Mouse (Mus musculus): ENCODE measurements around the gene Speg. TPM values are rescaled to one million over a fixed set of nuclear protein-coding genes. Genes with fewer than 3 reads are reported as not detected.

Gene Speg
- polyA plus RNA-seq, 1 experiment from 2014 or later, result 53.8 TPM

GRCm38 (mm10) chr1:75342874-75343416, 32.2 kb upstream of the Speg start:
- no peak overlapping the region for H3K27ac ChIP-seq (ENCODE audit: low read length)
- no peak overlapping the region for H3K4me3 ChIP-seq (ENCODE audit: low read depth, low read length)
- no peaks in the 10 kb centered on the region for H3K9me3 ChIP-seq (ENCODE audit: control insufficient read depth, low read depth, low read length)
- no peaks in the 10 kb centered on the region for H3K27me3 ChIP-seq (ENCODE audit: control insufficient read depth, insufficient read depth, low read length)
- no peak overlapping the region for H3K9ac ChIP-seq (replicated peaks; ENCODE audit: low read depth, low read length)
- no peak overlapping the region for H3K4me2 ChIP-seq (replicated peaks; ENCODE audit: low read depth, low read length)
- H3K4me1 ChIP-seq (ENCODE audit: control insufficient read depth, insufficient read depth, low read length), result peaks cover 35% of the 10 kb centered on the region
- H3K36me3 ChIP-seq (ENCODE audit: control insufficient read depth, insufficient read depth, low read length), result no peaks in the 10 kb centered on the region
- ATAC-seq (ENCODE audit: insufficient number of reproducible peaks, insufficient read depth, low FRiP score, low read depth), result no peak
- WGBS, result under 1% methylated on average over 8 of the region's 8 CpGs

GRCm38 (mm10) chr1:75344291-75345035, 30.6 kb upstream of the Speg start:
- peak overlapping the region; percentile 22; the same call in 1 of the 2 replicates for H3K4me2 ChIP-seq (replicated peaks; ENCODE audit: low read depth, low read length)
- H3K9me3 ChIP-seq (ENCODE audit: control insufficient read depth, low read depth, low read length), result no peaks in the 10 kb centered on the region
- H3K4me3 ChIP-seq (ENCODE audit: low read depth, low read length), result no peak overlapping the region
- ATAC-seq (ENCODE audit: insufficient number of reproducible peaks, insufficient read depth, low FRiP score, low read depth), result peak; percentile 43; the same call in 1 of the 2 replicates
- WGBS, result 11% methylated on average over 15 of the region's 15 CpGs
- H3K36me3 ChIP-seq (ENCODE audit: control insufficient read depth, insufficient read depth, low read length), result no peaks in the 10 kb centered on the region
- H3K4me1 ChIP-seq (ENCODE audit: control insufficient read depth, insufficient read depth, low read length), result peaks cover 24% of the 10 kb centered on the region
- H3K9ac ChIP-seq (replicated peaks; ENCODE audit: low read depth, low read length), result no peak overlapping the region
- no peaks in the 10 kb centered on the region for H3K27me3 ChIP-seq (ENCODE audit: control insufficient read depth, insufficient read depth, low read length)
- H3K27ac ChIP-seq (ENCODE audit: low read length), result peak overlapping the region; percentile 39; the same call in 1 of the 2 replicates

- no peaks in the 10 kb centered on the region for H3K36me3 ChIP-seq (ENCODE audit: control insufficient read depth, insufficient read depth, low read length)
- no peak overlapping the region for H3K9ac ChIP-seq (replicated peaks; ENCODE audit: low read depth, low read length)
- peak overlapping the region; percentile 22; the same call in 1 of the 2 replicates for H3K4me2 ChIP-seq (replicated peaks; ENCODE audit: low read depth, low read length)
- no peaks in the 10 kb centered on the region for H3K27me3 ChIP-seq (ENCODE audit: control insufficient read depth, insufficient read depth, low read length)
- no peak overlapping the region for H3K4me3 ChIP-seq (ENCODE audit: low read depth, low read length)
- WGBS, result 44% methylated on average over 20 of the region's 20 CpGs
- no peak overlapping the region for H3K27ac ChIP-seq (ENCODE audit: low read length)
- ATAC-seq (ENCODE audit: insufficient number of reproducible peaks, insufficient read depth, low FRiP score, low read depth), result no peak
- H3K9me3 ChIP-seq (ENCODE audit: control insufficient read depth, low read depth, low read length), result no peaks in the 10 kb centered on the region
- H3K4me1 ChIP-seq (ENCODE audit: control insufficient read depth, insufficient read depth, low read length), result peaks cover 19% of the 10 kb centered on the region
These were observed 29.8 kb upstream of the Speg start for GRCm38 (mm10) chr1:75345036-75345935.

- H3K36me3 ChIP-seq (ENCODE audit: control insufficient read depth, insufficient read depth, low read length), result no peaks in the 10 kb centered on the region
- peaks cover 19% of the 10 kb centered on the region for H3K4me1 ChIP-seq (ENCODE audit: control insufficient read depth, insufficient read depth, low read length)
- ATAC-seq (ENCODE audit: insufficient number of reproducible peaks, insufficient read depth, low FRiP score, low read depth), result no peak
- no peaks in the 10 kb centered on the region for H3K27me3 ChIP-seq (ENCODE audit: control insufficient read depth, insufficient read depth, low read length)
- H3K9me3 ChIP-seq (ENCODE audit: control insufficient read depth, low read depth, low read length), result no peaks in the 10 kb centered on the region
- no peak overlapping the region for H3K9ac ChIP-seq (replicated peaks; ENCODE audit: low read depth, low read length)
- 61% methylated on average over 5 of the region's 5 CpGs for WGBS
- H3K4me3 ChIP-seq (ENCODE audit: low read depth, low read length), result no peak overlapping the region
- H3K27ac ChIP-seq (ENCODE audit: low read length), result no peak overlapping the region
- H3K4me2 ChIP-seq (replicated peaks; ENCODE audit: low read depth, low read length), result no peak overlapping the region
These were observed 27.8 kb upstream of the Speg start for GRCm38 (mm10) chr1:75347279-75347678.

GRCm38 (mm10) chr1:75349275-75349674, 25.8 kb upstream of the Speg start:
- Histone ChIP-seq H3K9ac (replicated peaks; ENCODE audit: low read depth, low read length) (no peak overlapping the region), H3K4me3 (ENCODE audit: low read depth, low read length) (no peak overlapping the region), H3K9me3 (ENCODE audit: control insufficient read depth, low read depth, low read length) (no peaks in the 10 kb centered on the region), H3K4me1 (ENCODE audit: control insufficient read depth, insufficient read depth, low read length) (peaks cover 13% of the 10 kb centered on the region), H3K27me3 (ENCODE audit: control insufficient read depth, insufficient read depth, low read length) (no peaks in the 10 kb centered on the region), H3K36me3 (ENCODE audit: control insufficient read depth, insufficient read depth, low read length) (no peaks in the 10 kb centered on the region), H3K27ac (ENCODE audit: low read length) (no peak overlapping the region), H3K4me2 (replicated peaks; ENCODE audit: low read depth, low read length) (no peak overlapping the region)
- 0 out of 2 replicates have a peak, but pooled peaks have one; percentile 36 for ATAC-seq (ENCODE audit: insufficient number of reproducible peaks, insufficient read depth, low FRiP score, low read depth)
- 37% methylated on average over 5 of the region's 5 CpGs for WGBS

- H3K4me2 ChIP-seq (replicated peaks; ENCODE audit: low read depth, low read length), result no peak overlapping the region
- H3K27me3 ChIP-seq (ENCODE audit: control insufficient read depth, insufficient read depth, low read length), result no peaks in the 10 kb centered on the region
- H3K9me3 ChIP-seq (ENCODE audit: control insufficient read depth, low read depth, low read length), result no peaks in the 10 kb centered on the region
- no peaks in the 10 kb centered on the region for H3K36me3 ChIP-seq (ENCODE audit: control insufficient read depth, insufficient read depth, low read length)
- H3K4me3 ChIP-seq (ENCODE audit: low read depth, low read length), result no peak overlapping the region
- H3K27ac ChIP-seq (ENCODE audit: low read length), result no peak overlapping the region
- no peak for ATAC-seq (ENCODE audit: insufficient number of reproducible peaks, insufficient read depth, low FRiP score, low read depth)
- no peak overlapping the region for H3K9ac ChIP-seq (replicated peaks; ENCODE audit: low read depth, low read length)
- 83% methylated on average over 7 of the region's 7 CpGs for WGBS
- peaks cover 20% of the 10 kb centered on the region; the same call in 1 of the 2 replicates for H3K4me1 ChIP-seq (ENCODE audit: control insufficient read depth, insufficient read depth, low read length)
These were observed 17.8 kb upstream of the Speg start for GRCm38 (mm10) chr1:75357261-75357660.

GRCm38 (mm10) chr1:75358009-75358408, 17.1 kb upstream of the Speg start:
- Histone ChIP-seq H3K27me3 (ENCODE audit: control insufficient read depth, insufficient read depth, low read length) (no peaks in the 10 kb centered on the region; the same call in 1 of the 2 replicates), H3K4me2 (replicated peaks; ENCODE audit: low read depth, low read length) (no peak overlapping the region), H3K9me3 (ENCODE audit: control insufficient read depth, low read depth, low read length) (no peaks in the 10 kb centered on the region), H3K36me3 (ENCODE audit: control insufficient read depth, insufficient read depth, low read length) (no peaks in the 10 kb centered on the region), H3K9ac (replicated peaks; ENCODE audit: low read depth, low read length) (no peak overlapping the region), H3K4me1 (ENCODE audit: control insufficient read depth, insufficient read depth, low read length) (peaks cover 20% of the 10 kb centered on the region; the same call in 1 of the 2 replicates), H3K4me3 (ENCODE audit: low read depth, low read length) (no peak overlapping the region), H3K27ac (ENCODE audit: low read length) (no peak overlapping the region)
- 90% methylated on average over 4 of the region's 4 CpGs for WGBS
- no peak for ATAC-seq (ENCODE audit: insufficient number of reproducible peaks, insufficient read depth, low FRiP score, low read depth)

- 51% methylated on average over 13 of the region's 13 CpGs for WGBS
- H3K27me3 ChIP-seq (ENCODE audit: control insufficient read depth, insufficient read depth, low read length), result no peaks in the 10 kb centered on the region; the same call in 1 of the 2 replicates
- no peak for ATAC-seq (ENCODE audit: insufficient number of reproducible peaks, insufficient read depth, low FRiP score, low read depth)
- H3K9ac ChIP-seq (replicated peaks; ENCODE audit: low read depth, low read length), result no peak overlapping the region
- peaks cover 20% of the 10 kb centered on the region; the same call in 1 of the 2 replicates for H3K4me1 ChIP-seq (ENCODE audit: control insufficient read depth, insufficient read depth, low read length)
- no peaks in the 10 kb centered on the region for H3K9me3 ChIP-seq (ENCODE audit: control insufficient read depth, low read depth, low read length)
- H3K36me3 ChIP-seq (ENCODE audit: control insufficient read depth, insufficient read depth, low read length), result no peaks in the 10 kb centered on the region
- H3K27ac ChIP-seq (ENCODE audit: low read length), result peak overlapping the region; percentile 50; the same call in 1 of the 2 replicates
- H3K4me3 ChIP-seq (ENCODE audit: low read depth, low read length), result no peak overlapping the region
- no peak overlapping the region for H3K4me2 ChIP-seq (replicated peaks; ENCODE audit: low read depth, low read length)
These were observed 15.8 kb upstream of the Speg start for GRCm38 (mm10) chr1:75359346-75359745.
